Mouse (Mus musculus) adrenal gland, postnatal 36 days (tissue): ENCODE measurements around the gene Dennd5a. TPM values are rescaled to one million over a fixed set of nuclear protein-coding genes. Genes with fewer than 3 reads are reported as not detected.
A peak's percentile ranks its signal among the peaks of the same experiment; 100 is the strongest.
"Not testable (repeated sequence)": the region's sequence is repeated elsewhere in the genome, so short reads cannot be mapped to it uniquely, and the experiment has no call there.

Experiments
- DNase-seq, 2 experiments: peaks; one replicate each; pipeline ENCODE4 v3.0.0; 2021; ENCODE audit warnings: mixed read lengths in 1 of 2
- long read RNA-seq, 2 experiments: library from polyadenylated mRNA; stranded (forward); transcript quantifications; one replicate each; pipeline ENCODE4 v2.0.0; 2021; ENCODE audit warnings: borderline sequencing depth in 2 of 2
- total RNA-seq, 2 experiments: library from RNA; stranded (reverse); gene quantifications; 2 replicates each; pipeline ENCODE4 v1.2.3; 2021

Dennd5a gene
- total RNA-seq: 100 to 1,000 TPM; 161 to 174 TPM
- long read RNA-seq, experiment 1, full-length matches to known transcripts: 13 of 56 reads
- long read RNA-seq, experiment 1, partial matches to known transcripts: 38 of 56 reads
- long read RNA-seq, experiment 1, other reads (novel, unspliced or antisense): 5 of 56 reads
- long read RNA-seq, experiment 2, full-length matches to known transcripts: 17 of 30 reads
- long read RNA-seq, experiment 2, partial matches to known transcripts: 12 of 30 reads
- long read RNA-seq, experiment 2, other reads (novel, unspliced or antisense): 1 of 30 reads

DNA sequence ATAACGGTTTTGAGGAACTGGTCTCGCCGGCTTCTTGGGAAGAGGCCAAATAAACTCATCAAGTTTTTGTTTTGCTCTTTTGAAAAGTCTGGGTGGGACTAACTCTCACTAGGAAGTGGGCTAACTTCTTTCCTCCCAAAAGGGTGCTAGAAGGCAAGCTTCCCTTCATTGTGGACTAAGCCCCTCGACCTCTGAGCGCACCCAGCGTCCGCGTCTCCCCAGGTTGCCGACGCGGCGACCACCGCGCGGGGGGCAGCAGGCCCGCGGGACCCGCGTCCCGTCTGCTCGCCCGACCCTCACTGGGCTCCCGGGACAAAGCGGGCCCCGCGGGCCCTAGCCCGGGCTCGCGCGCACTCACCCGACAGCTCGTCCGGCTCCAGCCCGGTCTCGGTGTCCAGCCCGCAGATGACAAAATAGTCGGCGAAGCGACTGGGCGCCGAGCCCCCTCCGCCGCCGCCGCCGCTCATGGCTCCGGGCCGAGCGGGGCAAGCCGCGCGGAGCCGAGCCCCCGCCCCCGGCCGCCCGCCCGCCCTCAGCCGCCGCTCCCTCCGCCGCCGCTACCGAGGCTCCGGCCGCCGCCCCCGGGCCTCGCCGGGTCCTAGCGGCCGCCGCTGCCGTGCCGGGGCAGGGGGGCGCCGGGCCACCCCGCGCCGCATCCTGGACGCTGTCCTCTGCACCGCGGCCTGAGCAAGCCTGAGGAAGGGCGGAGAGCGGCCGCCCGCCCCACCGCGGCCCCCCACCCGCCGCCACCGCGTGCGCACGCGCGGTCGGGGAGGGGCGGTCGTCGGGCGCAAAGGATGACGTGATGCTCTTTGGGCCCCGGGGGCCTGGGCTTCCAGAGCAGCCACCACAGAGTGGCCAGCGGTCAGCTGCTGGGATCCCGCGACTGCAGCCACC is at the start of gene Dennd5a:
Gene Dennd5a (minus strand): TSS at position 755 of the 897 bp plus-strand sequence.
- peak; percentile 81 to 89 for DNase-seq

DNA sequence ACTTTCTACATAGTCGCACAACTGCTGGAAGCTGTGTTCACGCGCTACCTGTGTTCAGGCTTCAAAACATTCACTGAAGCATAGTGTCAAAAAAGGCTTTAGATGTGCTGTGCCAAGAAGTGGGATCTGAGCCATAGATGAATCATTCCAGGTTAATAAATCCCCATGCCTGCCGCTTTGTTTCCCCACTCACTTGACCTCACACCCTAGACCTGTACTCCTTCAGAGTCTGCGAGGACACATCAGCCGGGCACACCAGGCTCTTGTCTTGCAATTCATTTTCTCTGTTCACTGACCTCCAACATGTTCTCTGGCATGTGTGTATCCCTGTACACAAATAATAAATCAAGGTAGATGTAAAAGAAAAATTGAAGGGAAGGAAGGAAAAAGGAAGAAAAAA is 48.8 kb upstream of the Dennd5a start:
- DNase-seq: peak in 1 of 2 experiments; percentile 35

DNA sequence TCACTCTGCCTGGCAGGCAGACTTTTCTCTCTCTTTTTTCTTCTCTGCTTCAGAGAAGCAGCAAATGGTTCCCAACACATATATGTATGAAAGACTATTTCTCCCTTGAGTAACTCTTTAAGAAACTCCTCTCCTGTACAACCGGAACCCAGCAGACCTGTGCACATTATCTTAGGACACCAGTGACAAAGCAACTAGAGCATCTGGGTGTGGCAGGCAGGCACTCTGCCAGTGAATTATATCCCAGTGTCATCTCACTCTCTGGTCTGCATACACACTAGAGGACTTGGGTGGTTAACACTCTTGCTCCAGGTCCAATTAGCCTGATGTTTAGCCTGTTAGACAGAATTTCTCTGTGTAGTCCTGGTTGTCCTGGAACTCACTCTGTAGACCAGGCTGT is 48.2 kb upstream of the Dennd5a start:
- DNase-seq: no peak

DNA sequence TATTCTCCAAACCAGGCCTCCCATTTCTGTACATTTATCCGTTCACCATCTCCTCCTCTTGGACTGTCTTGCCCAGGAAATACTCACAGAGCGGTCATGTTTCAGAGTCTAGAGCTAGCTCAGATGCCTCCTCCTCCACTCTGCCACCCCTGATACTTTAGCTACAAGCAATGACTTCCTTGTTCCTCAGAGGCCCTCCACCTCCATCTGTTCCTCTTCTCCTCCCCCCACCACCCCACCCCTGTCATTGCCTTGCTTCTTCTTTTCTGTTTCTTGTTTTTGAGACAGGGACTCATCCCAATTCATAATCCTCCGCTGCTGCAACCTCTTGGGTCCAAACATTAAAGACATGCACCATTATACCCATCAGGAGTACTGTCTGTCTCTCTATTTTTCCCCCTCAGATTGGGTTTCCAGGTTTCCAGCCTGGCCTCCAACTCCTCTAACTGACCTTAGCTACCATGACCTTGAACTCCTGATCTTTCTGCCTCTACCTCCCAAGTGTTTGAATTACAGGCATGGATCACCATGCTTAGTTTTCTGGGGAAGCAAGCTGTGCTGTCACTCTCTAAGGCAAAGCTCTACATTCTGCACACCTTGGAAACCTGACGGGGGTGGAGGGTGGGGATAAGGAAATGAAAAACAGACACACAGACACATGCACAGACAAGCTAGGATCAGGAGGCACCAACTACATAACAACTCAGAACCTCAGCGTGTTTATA is 46.4 kb upstream of the Dennd5a start:
- no peak for DNase-seq

DNA sequence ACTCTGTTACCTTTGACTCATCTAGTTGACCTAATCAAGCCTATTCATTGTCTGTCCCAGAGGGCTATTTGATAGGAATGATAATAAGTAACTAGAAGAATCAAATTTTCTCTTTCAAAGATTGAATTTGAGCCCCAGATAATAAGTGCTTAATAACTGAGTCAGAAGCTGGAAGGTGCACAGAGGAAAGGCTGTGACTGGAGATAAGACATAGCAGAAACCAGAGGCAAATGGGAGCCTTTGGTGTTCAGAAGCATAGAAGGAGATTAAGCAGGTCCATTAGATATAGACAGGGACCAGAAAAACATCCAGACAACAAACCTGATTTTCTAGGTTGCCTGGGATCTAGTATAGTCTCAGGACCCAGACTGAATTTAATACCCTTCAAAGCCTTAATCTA is 45.7 kb upstream of the Dennd5a start:
- DNase-seq: no peak

DNA sequence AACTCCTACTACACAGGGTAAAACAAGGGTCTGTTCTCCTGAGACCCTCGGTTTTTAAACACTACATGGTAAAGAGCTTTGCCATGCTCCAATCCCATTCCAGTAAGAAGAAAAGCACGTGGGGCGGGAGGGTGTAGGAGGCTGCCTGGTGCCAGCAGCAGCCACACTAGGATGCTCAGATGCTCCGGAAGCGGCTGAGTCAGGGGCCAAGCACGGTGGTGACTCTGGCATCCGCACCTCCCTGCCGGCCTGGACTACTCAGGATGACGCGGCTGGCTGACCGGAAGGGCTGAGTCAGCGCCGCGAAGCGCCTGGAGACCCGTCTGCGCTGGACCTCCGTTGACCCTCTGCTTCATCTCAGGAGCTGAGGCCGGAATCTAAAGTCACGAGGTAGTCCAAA is 42.7 kb upstream of the Dennd5a start:
- DNase-seq: peak; percentile 86 to 89

DNA sequence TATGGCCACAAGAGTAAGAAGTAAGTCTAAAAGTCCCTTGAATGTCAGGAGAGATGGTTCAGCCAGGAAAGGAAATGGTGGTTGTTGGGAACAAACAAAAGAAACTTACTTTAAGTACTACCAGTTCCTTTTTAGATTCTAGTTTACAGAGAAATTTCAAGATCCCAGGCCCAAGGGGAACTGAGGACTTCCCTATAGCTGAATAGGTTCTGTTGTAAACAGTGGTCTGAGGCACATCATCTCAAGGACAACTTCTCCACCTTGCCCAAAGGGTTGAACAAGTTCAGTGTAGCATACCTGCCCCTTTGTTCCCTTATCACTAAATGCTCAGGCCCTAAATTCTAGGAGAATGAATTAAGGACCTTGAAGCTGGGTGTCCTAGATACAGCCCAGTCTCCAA is 41.8 kb upstream of the Dennd5a start:
- no peak for DNase-seq

DNA sequence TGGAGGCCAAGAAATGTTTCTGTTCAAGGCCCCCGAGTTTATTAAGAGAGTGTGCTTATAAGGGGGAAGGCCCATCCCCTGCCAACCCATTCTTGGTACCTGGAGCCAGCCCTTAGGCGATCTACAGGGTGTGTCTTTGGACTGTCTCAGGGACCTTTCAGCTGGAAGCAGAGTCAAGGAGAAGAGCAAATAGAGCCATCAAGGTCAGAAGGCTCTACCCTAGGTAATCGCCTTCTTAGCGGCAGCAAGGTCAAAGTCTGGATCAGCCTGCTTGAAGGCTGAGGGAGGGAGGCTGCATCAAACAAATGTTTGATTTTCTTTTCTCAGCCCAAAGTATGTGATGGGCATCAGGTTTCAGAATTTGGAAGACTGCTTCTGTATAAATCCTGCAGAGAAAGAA is 38.1 kb upstream of the Dennd5a start:
- no peak for DNase-seq

DNA sequence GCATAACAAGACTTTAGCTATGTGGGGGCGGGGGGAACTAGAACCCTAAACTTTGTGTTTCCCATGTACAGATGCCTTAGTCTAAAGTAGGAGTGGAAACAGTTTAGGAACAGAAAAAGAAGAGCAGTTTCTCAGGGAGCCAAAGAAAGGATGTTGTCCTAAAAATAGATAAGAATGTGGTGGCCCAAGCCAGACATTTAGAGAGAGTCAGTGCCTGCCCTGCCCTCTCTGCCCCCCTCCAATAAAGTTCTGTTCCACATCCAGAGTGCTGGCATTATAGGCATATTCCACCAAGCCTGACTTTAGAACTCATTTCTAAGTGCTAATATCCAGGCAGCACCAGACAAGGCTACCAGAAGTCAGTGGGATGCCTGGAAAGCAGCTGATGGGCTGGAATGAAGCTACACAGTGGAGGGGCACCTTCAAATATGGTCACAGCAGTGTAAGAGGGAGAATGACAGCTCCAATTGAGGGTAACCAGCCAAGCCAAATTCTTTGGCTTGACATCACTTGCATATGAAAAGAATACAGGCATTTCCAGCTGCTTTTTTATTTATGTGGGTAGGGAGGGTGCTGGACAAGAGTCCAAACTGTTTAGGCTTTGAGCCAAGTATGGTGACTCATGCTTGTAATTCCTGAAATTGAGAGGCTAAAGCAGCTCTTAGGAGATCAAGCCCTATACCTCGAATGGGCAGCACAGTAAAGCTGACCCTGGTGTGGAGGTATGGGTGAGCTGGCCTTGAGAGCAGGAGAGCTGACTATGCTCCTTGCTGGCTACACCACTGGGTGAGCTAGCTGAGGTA is 33.1 kb upstream of the Dennd5a start:
- peak; percentile 55 to 83 for DNase-seq

DNA sequence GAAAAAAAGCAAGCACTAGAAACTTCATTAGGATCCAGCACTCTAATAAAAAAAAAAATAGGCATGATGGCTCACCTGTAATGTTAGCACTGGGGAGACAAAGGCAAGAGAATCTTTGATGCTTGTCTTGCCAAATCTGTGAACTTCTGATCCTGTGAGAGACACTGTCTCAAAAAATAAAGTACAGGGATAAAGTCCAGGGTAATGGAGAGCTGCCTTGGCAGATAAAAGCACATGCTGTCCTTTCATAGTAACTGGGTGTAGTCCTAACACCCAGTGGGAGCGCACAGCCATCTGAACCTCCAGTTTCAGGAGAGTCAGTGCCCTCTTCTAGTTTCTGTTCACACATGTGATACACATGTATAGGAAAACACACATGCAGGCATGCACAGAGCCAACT is 31.0 kb upstream of the Dennd5a start:
- DNase-seq: no peak

DNA sequence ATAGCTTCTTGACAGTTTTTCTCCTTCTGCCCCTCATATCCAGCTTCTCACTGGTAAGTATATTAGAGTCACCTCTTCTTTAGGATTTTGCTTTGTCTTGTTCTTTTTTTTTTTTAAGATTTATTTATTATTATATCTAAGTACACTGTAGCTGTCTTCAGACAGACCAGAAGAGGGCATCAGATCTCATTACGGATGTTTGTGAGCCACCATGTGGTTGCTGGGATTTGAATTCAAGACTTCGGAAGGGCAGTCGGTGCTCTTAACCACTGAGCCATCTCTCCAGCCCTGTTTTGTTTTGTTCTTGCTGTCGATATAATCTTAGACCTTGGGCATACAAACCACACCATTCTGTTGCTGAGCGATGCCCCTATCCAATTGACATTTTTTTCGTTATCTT is 26.5 kb upstream of the Dennd5a start, which contains the start of gene Tmem41b:
Gene Tmem41b (minus strand): TSS at position 155 of the 400 bp plus-strand sequence.
- peak in 1 of 2 experiments; percentile 18 for DNase-seq

DNA sequence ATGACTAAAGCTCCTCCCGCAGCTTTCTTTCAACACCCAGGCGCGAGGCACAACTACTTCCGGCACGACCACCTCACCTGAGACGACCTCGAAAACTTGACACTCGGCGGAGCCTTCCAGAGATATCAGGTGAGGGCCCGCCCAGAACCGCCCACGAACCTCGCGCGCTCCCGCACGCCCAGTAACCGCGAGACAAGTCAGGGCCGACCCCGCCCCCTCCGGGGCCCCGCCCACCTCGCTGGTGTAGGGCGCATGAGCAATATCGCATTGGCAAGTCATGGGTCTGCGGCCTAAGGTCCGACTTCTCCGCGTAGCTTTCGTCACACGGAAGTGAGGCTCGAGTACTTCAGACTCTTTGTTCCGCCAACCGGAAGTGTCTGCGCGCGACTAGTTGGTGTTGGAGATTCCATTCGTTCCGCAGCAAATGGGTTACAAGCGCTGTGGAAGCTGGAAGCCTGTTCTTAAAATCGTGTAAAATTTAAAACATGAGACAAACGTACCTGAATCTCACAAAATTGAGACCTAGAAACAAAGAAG is 25.9 kb upstream of the Dennd5a start:
- peak; percentile 99 to 100 for DNase-seq

DNA sequence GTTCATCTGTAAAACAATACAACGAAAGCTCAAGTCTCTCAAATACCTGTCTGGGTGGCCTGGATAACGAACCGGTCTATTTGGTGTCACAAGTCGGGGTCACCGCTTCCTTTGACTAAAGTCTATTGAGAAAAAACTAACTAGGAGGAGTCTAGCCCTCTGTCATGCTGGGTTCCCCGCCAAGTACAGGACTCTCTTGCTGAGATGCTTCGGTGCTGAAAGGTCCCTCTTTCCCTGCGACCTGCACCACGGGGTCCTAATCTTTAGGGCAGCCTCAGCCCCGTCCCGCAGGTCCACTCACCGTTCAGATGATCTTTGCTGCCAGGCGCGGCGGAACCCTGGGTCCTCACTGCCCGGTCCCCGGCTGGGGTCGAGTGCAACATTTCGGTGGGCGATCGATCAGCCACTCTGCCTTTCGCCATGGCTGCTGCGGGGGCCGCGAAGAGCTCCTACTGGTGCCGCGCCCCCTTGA is 25.4 kb upstream of the Dennd5a start:
- DNase-seq: no peak

DNA sequence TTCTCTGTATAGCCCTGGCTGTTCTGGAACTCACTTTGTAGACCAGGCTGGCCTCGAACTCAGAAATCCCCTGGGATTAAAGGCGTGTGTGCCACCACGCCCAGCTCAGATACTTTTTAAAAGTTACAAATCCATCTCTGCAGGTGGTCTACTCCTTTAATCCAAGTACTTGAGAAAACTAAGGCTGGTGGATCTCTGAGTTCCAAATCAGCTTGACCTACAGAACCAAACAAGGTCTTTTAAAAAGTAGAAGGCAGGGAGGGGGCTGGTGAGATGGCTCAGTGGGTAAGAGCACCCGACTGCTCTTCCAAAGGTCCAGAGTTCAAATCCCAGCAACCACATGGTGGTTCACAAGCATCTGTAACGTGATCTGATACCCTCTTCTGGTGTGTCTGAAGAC is 24.3 kb upstream of the Dennd5a start:
- DNase-seq: not testable (repeated sequence)

DNA sequence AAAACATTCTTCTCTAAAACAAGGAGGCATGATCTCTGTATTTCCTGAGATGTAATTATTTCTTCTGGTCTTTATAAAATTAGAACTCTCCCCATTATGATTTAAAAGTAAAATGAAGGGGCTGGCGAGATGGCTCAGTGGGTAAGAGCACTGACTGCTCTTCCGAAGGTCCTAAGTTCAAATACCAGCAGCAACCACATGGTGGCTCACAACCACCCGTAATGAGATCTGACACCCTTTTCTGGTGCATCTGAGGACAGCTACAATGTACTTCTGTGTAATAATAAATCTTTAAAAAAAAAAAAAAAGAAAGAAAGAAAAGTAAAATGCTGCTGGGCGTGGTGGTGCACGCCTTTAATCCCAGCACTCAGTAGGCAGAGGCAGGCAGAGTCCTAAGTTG is 16.9 kb upstream of the Dennd5a start:
- DNase-seq: not testable (repeated sequence)

DNA sequence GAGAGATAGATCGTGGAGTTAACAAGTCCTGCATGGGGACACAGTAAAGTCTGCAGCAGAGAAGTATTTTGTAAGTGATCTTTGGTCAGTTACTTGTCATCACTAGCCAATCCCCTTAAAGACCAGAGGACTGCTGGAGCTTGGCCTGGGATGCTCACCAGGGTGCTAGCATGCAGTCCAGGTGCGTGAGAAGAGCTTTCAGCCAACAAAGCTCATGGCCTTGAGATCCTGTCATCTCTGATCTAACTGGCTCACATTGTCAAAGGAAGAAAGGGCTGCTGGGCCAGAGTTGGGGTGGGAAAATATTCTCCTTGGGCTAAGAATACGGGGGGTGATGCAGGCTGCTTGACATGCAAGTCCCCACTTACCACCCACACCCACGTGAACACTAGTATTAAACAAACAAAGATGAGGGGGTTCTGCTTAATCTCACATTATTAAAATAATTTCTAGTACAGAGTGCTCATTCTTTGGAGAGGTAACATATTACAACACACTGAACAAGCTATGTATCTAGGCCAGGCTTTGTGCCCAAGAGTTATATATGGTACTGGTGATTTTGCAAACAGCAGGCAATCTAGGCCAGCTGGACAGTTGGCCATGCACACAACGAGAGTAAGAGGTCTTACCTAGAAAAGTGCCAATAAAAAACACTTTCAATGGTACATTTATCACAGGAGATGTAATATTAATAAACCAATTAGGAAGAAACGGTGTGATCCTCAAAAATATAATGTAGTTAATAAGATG is 15.9 kb upstream of the Dennd5a start:
- no peak for DNase-seq

DNA sequence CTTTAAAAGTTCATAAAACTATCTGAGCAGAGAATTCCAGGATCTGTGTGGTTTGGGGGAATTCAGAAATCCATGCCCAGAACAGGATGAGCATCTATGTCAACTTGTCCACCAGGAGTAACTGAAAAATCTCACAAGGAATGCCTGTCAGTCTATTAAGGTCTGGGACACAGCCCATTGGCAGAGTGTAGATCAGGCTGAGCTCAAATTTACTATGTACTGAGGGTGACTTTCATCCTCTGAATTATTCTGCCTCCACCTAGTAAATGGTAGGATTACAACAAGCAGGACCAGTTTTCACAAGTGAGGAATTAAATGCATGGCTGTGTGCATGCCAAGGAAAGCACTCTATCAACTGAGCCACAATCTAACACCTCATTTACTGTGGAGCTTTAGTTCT is 9.3 kb upstream of the Dennd5a start:
- DNase-seq: no peak

DNA sequence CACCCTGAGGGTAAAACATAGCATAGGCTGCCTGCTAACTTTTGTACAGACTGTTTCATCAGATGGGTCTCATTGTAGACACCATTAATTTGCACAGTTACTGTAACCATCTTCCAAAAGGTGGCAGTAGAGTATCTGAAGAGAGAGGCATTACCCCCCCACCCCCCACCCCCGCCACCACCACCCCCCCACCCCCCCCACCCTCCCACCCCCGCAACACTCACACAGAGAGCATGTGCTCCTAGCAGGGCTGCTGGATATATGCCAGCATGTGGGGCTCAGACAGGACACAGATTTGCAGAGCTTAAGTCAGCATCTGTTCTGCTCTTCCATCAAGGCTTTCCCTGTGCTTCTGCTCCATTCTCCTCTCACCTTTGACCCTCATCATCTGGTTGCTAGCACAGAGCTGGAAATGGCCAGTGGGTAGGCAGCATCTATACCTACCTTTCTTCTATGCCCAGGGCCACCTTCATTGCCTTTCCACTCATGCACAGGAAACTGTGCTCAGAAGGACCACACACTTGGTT is 8.7 kb upstream of the Dennd5a start:
- DNase-seq: peak; percentile 39 to 48

DNA sequence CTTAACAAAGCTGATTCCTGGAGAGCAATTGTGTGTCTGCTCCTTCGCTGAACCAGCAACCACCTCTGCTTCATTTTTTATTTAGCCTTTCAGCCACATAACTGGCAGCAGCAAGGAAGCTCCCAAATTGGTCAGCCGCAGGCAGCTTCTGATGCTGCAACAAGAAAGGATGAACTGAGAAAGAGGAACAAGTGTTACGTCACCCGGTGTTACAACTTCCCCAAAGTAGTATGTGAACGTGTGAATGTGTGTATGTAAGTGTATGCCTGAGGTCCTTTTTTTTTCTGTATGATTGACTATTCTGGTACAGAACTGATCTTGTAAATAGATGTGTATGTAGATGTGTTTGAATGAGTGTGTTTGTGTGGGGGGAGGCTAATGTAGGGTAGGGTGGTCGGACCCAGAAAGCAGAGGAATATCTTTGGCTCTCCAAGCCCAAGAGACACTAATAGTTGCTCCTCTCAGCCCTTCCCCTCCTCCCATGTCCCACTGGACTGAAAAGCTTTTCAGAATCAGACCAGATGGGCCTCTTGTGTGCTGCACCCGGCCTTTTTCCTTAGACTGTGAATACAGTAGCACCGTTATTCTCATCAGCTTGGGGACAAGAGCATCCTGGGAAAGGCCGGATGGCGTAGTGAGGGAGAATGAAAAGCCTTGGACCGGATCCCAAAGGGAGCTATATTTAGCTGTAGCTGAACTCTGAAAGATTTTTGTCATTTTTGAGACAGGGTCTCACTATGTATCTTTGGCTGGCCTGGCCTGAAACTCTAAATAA is 7.7 kb upstream of the Dennd5a start:
- DNase-seq: no peak

DNA sequence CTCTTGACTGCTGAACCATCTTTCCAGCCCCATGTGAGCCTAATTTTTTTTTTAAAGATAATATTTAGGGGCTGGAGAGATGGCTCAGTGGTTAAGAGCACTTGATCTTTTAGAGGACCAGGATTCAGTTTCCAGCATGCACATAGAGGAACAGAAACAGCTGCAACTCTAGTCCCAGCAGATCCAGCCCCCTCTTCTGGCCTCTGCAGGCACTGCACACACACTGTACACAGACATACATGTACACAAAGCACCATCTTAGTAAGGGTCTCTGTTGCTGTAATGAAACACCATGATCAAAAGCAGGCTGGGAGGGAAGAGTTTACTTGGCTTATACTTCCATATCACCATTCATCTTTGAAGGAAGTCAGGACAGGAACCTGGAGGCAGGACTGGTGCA is 5.4 kb upstream of the Dennd5a start:
- no peak for DNase-seq
